Mouse (Mus musculus) left cerebral cortex, adult 8-10 months (tissue): ENCODE data around the gene Slco3a1. TPM values are rescaled to one million over a fixed set of nuclear protein-coding genes. Genes with fewer than 3 reads are reported as not detected.
A peak's percentile ranks its signal among the peaks of the same experiment; 100 is the strongest.

Source experiments
- DNase-seq, 2 experiments: peaks; one replicate each; pipeline ENCODE4 v3.0.0; 2022; ENCODE audit warnings: low spot score in 2 of 2
- total RNA-seq, 4 experiments: library from RNA; stranded (reverse); gene quantifications; 2 replicates each; pipeline ENCODE4 v1.2.4; 2022

Slco3a1 gene
- total RNA-seq, 4 experiments from 2014 or later = 44.2 to 47.3 (median 44.9) TPM

DNA sequence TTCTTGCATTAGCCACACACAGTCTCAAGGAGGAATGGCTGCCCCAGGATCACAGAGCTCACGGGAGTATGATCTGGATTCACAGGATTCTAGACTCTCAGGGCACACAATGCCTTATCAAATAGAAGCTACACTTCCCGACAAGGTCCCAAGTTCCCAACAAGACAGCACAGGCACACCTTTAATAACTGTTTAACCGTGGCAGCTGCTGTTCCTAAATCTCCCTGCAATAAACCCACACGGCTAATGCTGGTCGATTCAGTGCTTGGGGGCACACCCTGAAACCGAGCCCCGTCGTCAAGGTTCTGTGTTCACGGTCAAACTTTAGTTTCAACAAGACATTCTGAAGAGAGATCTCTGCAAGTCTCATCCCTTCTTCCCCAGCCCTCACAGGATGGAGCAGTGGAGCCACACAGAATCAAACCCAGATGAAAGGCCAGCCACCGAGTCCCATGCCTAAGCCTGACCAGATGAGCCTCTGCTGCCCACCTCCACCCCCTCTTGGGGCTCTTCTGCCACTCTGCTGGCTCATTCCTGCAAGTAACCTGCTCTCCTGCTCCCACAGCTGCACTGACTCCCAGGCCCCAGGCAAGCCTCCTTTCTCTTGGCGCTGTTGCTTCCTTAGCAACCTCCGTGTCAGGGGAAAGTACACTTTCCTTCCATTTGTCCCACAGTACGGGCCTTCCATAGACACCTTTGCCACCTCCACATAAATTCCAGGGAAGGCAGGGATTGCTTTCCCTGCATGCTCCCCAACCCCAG is 200.7 kb downstream of the Slco3a1 start:
- no peak for DNase-seq

DNA sequence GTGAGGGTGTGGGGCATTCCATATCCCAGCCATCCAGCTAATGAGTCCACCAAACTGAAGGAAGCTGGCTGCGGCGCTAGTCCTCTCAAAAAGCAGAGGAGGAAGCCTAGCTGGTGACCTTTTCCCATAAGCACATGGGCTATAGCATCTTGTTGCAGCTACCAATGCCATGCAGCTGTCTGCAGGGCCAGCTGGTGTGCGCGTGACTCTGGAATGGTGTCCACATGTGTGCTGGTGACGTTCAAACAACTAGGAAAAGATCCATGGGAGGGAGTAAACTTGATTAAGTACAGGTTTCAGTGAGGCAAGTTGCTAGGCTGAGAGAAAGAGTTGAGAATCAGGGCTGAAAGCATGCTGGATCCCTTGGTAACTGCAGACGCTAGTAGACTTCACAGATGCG is 201.3 kb downstream of the Slco3a1 start:
- DNase-seq = no peak

DNA sequence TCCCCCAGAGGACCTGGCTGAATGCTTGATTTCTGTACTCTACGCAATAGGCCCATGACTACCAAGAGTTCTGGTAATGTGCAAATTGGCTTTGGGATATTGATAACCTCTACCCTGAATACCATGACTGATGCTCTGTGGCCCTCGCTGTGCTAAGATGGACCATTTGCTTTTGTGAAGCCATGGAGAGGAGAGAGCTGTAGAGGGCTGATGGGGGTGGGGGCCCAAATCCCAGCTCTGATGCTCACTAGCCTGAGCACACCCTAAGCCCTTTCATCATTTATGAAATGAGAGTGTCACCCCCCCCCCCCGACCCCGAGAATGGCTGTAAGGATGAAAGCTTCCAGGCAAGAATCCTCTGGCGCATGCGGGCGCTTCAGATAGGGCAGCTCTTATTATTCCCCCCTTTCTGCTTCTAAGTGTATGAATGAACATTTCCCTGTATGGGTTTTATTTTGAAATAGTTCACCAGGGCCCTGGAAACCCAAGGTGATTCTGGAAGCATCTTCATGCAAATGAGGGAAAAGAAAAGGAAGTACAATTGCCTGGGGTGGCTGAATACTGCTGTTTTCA is 206.2 kb downstream of the Slco3a1 start:
- no peak for DNase-seq

DNA sequence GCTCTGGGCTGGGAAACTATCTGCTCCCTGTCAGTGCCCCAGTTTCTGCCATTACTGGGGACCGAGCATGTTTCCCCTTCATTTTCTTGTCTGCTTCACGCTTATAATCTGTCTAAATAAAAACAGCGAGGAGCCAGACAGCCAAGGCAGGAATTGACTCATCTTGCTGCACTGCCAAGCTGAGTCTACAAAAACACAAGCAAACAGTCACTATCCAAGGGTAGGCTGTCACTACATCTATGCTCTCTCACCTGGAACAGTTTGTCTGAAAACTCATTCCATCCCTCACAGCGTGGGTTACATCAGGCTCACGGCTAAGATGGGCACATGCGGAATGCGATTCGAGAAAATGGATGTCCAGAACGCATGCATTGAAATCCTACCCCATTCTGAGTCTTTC is 207.6 kb downstream of the Slco3a1 start:
- no peak for DNase-seq

DNA sequence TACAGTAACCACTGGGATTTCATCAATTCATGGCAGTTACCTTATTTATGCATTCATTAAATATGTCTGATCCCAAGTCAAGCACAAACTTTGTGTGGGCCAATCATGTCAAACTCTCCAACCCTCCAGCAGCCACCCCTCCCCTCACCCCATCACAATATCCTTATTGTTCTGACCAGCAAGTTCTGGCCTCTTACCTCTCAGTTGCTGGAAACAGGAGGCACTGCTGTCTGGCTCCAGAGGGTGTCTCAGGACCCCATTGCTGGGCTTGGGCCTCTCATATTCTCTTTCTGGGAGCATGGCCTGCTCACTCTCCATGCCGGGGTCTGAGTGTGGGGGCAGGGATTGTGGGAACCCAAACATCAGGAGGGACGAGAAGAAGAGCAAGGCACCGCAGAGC is 208.1 kb downstream of the Slco3a1 start:
- no peak for DNase-seq

DNA sequence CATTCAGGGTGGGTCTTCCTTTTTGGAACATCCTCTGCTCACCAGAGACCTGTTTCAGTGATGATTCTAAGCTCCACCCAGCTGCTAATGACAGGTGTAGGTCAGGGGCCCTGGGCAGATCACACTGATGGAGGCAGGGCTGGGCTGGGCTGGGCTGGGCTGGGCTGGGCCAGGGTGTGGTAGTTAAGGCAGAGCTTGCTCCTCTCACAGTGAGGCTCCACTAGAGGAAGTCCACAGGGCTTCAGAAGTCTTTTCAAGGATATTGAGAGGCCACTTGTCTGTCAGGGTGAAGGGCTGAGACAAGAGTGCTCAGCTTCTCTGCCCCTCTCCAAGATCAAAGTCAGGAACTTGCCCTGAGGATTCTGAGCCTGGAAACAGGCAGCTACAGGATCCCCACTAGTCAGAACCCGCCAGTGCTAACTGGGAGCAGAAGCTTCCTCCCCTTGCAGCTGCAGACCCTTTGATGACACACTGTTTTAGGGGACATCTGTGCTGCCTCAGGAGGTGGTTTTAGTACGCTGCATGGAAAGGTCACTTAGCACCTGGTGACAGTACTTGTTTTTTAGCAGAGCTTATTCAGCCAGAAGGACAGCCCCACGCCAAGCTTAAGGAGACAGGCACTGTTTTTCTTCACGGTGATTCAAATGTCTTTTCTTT is 213.3 kb downstream of the Slco3a1 start:
- DNase-seq = no peak

DNA sequence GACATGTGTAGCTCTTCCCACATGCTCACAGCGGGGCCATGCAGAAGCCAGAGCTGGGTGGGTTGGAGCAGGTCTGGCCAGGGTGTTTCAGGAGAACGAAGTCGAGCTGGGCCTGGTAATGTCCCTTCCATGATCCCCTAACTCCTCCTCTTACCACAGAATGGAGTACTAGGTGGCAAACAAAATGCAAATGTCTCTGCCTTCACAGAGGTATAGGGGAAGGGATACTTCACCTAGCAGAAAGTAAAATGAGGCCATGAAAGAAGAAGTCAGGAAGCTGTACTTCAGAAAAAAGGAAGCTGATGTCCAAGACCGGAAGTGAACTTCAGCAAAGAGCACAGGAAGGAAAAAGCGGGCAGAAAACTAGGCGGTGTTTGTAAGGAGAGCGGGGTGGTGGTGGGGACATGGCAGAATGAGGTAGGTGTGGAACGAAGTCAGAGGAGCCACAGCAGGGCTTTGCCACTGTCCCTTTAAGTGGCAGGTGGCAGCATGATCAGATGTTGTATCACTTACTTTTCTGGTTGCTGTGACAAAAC is 214.1 kb downstream of the Slco3a1 start:
- DNase-seq = no peak

DNA sequence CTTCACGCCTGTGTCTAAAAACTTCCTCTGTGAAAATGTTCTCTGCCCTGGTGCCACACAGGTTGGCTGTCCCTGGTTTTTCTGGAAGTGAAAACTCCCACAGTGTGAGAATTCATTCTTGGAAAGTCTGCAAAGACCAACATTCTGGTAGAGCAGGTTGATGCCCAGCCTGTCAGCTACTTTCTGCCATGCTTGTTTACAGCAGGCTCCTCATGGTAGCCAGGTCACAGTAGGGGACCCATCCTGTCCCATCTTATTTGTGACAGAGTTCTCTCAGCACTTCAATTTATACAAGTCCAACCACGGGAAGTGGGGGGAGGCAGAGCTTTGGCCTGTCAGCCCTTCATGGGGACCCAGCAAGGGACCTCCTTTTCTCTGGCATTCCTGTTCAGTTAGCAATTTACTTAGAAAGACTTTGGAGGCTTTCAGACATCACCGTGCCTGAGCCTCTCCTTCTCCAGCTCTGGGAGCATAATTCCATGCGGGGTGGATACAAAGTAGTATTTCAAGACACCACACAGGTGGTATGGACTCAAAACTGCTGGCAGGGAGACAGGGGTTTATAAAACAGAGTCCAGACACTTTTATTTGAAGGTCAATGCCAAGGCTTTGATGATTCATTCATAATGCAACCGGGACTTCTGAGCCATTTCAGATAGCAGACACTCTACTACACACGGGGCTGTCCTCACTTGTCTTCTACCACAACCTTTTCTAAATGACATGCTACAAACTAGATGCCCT is 216.7 kb downstream of the Slco3a1 start:
- no peak for DNase-seq

DNA sequence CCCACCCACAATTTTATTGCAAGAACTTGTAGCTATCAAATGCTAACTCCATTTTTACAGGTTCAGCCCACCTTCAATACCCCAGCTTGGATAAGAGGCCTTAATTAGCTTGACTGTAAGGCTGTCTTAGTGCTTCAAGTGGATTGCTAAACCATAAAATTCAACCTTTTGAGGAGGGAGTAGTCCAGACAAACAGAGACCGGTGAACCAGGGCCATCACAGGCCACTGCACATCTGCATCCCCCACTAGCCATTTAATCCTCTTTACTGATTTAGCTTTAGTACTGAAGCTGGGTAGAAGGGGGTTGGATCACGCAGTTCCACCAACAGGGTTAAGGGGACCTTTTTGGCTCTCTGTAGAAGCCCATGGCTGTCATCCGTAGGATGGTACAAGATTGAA is 222.3 kb downstream of the Slco3a1 start:
- no peak for DNase-seq

DNA sequence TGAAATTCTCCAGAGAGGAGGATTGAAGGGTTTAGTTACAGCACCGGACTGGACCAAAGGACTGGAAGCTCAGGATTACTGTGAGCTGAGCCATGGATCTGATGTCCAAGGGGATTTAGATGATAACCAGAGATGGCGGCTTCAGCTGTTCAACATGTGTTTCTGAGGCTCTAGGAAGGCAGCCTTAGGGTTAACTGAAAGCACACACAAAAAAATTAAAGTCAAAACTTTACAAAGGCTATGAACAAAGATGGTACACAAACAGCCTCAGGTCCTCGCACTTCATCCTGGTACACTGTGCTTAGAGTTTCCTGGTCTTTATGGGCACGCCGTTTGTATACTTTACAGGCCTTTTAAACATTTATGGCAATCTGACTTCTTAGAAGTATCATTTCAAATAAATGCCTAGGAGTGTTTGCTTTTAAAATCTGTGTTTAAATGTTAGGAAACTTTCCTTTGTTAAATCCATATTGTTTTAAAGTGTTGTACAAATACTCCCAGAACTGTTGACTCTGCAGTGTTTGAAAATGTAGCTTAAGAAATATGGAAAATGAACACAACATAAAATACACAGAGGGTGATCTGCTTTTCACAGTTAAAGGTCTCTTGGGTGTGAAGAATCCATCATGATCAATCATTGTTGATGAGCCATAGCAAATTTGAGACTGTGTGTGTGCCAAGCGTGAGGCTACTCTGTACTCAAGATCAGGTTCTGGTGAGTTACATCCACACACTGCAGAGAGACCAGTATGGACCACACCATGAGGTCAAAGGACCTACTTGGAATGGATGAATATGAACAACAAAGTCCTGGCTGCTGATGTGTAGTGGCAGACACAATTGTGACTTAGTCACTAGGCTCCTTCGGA is 223.5 kb downstream of the Slco3a1 start:
- no peak for DNase-seq

DNA sequence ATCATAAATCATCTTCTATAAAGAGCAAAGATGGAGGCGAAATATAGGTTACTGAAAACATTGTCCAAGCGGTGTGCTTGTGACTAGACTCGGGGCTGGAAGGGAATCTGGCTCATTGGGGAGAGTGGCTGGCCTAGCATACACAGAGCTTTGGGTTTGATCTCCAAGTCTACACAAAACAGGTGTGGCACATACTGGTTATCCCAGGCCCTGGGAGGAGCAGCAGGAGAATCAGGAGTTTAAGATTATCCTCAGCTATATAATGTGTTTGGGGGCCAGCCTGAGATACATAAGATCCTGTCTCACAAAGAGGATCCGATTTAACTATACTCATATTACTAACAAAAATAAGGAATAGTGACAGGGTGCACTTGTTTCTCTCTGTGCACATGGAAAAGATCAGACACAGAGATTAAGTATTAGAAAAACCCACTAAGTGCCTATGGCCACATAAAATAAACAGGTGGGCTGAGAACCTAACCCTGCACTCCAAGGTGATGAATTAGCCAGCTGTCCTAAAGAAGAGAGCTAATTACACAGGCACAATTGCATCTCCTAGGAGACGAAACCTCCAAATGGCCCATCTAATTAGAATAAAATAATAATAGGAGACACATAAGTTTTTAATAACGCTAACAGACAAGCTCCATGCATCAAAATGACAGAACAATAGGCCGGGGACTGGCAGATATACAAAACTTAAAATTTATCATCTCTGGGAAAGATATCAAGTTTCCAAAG is 224.3 kb downstream of the Slco3a1 start:
- no peak for DNase-seq

DNA sequence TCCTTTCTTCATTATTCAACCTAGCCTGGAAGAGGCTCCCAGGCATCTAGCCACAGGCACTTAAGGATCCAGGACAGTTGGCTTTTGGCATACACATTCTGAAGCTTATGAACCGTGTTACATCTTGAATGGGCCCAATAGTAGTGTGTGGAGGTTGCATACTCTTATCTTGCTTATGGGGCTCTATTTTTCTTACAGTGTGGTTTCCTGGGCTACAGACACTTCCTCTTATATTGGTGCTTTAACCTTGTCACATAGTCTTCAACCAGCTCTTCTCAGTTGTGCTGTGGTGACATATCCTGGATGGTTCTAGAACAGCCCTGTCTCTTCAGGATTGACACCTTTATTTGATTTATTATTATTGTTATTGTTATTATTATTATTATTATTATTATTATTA is 225.6 kb downstream of the Slco3a1 start:
- no peak for DNase-seq

DNA sequence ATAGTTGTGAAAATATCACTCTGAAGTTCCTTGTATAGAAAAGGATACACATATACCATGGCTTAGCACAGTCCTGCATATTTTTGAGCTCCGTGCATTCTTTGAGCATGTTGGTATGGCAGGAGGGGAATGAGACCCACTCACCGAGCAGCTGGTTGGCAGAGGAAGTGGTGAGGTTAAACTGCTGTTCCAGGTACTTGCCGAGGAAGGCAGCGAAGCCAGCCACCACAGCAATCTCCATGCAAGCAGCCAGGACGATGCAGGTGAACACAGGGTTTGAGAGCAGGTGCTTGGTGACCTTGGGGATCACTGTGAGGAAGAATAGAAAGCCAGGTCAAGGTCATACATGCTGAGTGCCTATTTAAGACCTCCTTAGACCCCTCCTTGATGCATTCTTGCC is 226.9 kb downstream of the Slco3a1 start:
- no peak for DNase-seq

DNA sequence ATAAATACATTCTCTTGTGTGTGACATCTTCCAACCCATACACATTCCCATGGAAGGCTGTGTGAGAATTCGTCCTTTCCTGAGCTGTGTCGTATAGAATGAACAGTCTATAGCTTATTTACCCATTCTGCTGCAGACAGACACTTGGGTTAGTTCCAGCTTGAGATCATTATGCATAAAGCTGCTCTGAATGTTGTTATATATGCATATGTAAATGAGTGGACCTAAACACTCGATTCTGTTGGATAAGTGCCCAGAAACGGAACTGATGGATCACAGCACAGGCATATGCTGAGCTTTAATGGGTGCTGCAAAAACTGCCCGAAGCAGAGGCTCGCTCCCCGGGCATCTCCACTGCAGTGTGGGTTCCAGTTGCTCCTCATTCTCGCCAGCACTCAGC is 229.5 kb downstream of the Slco3a1 start:
- DNase-seq = peak in 1 of 2 experiments; percentile 62

DNA sequence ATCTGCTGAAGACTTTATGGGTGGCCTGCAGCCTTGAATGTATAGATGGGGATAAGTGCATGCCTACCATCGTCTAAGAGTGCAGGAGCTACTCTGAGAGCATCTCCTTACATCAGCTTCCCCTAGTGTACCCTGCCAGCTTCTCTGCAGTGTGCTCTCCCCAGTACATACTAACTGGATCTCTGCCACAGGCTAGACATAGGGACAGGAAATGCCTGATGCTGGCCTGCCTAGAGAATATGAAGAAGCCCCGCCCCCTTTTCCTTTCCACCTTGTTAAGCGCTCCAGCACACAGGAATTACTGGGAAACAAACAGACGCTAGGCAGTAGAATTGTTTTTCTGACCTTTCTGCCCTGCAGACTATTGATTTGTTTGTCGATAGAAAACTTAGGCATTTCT is 230.9 kb downstream of the Slco3a1 start:
- DNase-seq = no peak

DNA sequence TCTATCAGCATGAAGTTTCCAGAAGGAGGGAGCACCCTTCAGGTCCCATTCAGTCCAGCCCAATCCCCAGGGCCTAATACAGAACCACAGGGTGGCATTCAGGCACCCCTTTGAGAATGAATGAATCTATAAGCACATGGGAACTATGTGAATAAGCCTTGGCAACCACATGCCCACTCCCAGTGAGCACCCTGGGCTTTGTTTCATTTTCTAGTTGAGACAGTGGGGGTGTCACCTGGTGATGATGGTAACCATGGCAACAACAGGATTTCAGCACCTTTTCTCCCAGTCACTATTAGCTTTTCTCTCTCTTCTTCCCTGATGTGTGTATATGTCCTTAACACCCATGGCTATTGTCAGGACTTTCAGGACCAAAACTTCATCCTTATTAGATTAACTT is 231.4 kb downstream of the Slco3a1 start:
- DNase-seq = peak in 1 of 2 experiments; percentile 26

DNA sequence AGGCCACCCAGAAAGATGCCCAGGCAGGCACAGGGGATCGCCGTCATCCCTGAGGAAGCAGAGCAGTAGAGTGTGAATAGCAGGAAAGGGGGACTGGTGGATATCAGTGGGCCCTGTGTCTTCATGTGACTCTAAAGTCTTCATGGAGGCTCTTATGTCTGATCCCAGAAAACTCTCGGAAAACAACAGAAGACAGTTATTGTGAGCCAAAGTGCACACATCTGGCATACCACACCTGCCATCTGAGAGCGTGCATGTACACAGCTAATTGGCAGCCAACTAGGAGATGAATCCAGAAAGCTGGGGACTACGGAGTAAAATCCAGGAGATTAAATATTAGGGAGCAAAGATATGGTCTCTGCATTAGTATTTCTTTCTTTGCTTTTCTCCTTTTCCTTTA is 233.9 kb downstream of the Slco3a1 start:
- no peak for DNase-seq

DNA sequence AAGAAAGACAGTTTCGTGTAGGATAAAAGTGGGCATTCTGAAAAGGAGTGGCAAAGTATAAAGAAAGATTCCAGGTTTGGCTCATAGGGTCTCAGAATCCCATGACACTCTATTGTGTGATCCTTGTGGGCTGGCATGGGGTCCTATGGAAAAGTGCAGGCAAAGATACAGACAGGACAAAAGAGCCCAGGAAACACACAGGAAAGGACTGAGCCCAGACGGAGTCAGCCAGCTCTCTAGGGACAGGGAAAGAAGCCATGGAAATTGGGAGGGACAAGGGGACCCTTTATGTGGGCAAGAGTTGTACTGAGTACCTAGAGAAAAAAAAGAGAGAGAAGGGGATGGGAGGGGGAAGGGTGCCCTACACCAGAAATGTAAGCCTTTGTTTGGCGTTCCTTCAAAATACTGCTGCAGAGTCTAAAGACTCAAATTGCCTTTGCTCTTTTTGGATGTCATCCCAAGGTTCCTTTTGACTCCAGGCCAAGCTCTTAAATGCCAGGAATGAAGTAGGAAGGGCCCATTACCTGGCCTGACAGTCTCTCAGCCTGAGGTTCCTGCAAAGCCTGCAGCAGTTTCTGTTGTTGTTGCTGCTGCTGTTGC is 238.6 kb downstream of the Slco3a1 start:
- no peak for DNase-seq

DNA sequence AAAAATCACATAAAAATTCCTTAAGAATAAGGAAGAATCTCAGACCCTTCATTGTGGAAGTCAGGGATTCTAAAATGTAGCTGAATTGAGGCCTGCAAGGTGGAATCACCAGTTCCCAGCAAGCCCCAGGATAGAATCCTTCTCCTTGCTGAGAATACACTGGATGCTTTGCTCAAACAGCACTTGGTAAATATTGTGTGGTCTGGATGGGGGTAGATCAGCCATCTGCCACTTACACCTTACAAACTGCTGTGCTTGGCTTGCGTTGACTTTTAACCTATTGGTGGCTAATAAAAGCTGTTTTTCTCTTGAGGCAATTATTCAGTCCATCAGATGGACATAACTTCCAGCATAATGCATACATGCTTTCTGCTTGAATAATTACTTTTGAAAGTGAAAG is 240.3 kb downstream of the Slco3a1 start:
- no peak for DNase-seq
